Mouse (Mus musculus): Measurements from ENCODE around the gene Hoxc10. TPM values are rescaled to one million over a fixed set of nuclear protein-coding genes. Genes with fewer than 3 reads are reported as not detected.

Hoxc10 gene
- total and polyA plus RNA-seq, 2 experiments from 2014 or later, result not detected

GRCm38 (mm10) chr15:102959663-102960191, 6.9 kb upstream of the Hoxc10 start:
- no peak for DNase-seq (ENCODE audit: low spot score)
- H3K9ac ChIP-seq (replicated peaks; ENCODE audit: low read length, poor library complexity, severe bottlenecking), result no peak overlapping the region
- no peaks in the 10 kb centered on the region for H3K4me1 ChIP-seq (ENCODE audit: insufficient read depth, low read length)
- no peaks in the 10 kb centered on the region for H3K9me3 ChIP-seq (ENCODE audit: low read length)
- H3K36me3 ChIP-seq (ENCODE audit: insufficient read depth, low read length), result no peaks in the 10 kb centered on the region
- no peak for ATAC-seq (ENCODE audit: low FRiP score)
- WGBS, result under 1% methylated on average over 13 of the region's 13 CpGs
- H3K4me3 ChIP-seq (ENCODE audit: low read depth, low read length), result no peak overlapping the region
- H3K4me2 ChIP-seq (ENCODE audit: low read depth, low read length, poor library complexity, severe bottlenecking), result no peak overlapping the region
- peaks cover 93% of the 10 kb centered on the region for H3K27me3 ChIP-seq (ENCODE audit: insufficient read depth, low read length)
- H3K27ac ChIP-seq (ENCODE audit: low read depth, low read length), result no peak overlapping the region
- TF ChIP-seq CTCF (IDR thresholded peaks at IDR 0.05), result no peak

GRCm38 (mm10) chr15:102961728-102962127, 4.9 kb upstream of the Hoxc10 start:
- Histone ChIP-seq H3K27ac (ENCODE audit: low read depth, low read length) (no peak overlapping the region), H3K36me3 (ENCODE audit: insufficient read depth, low read length) (no peaks in the 10 kb centered on the region), H3K4me2 (ENCODE audit: low read depth, low read length, poor library complexity, severe bottlenecking) (no peak overlapping the region), H3K4me1 (ENCODE audit: insufficient read depth, low read length) (no peaks in the 10 kb centered on the region), H3K27me3 (ENCODE audit: insufficient read depth, low read length) (peaks cover 92% of the 10 kb centered on the region), H3K9ac (replicated peaks; ENCODE audit: low read length, poor library complexity, severe bottlenecking) (no peak overlapping the region), H3K9me3 (ENCODE audit: low read length) (no peaks in the 10 kb centered on the region; the same call in 1 of the 2 replicates), H3K4me3 (ENCODE audit: low read depth, low read length) (no peak overlapping the region)
- WGBS, result 4% methylated on average over 6 of the region's 6 CpGs
- TF ChIP-seq CTCF (IDR thresholded peaks at IDR 0.05), result no peak
- DNase-seq (ENCODE audit: low spot score), result no peak
- ATAC-seq (ENCODE audit: low FRiP score), result no peak

GRCm38 (mm10) chr15:102962492-102962891, 4.1 kb upstream of the Hoxc10 start:
- DNase-seq (ENCODE audit: low spot score) (no peak), ATAC-seq (ENCODE audit: low FRiP score) (no peak)
- H3K27me3 ChIP-seq (ENCODE audit: insufficient read depth, low read length), result peaks cover 92% of the 10 kb centered on the region
- H3K4me2 ChIP-seq (ENCODE audit: low read depth, low read length, poor library complexity, severe bottlenecking), result no peak overlapping the region
- 2% methylated on average over 13 of the region's 13 CpGs for WGBS
- TF ChIP-seq CTCF (IDR thresholded peaks at IDR 0.05), result no peak
- no peak overlapping the region for H3K27ac ChIP-seq (ENCODE audit: low read depth, low read length)
- H3K36me3 ChIP-seq (ENCODE audit: insufficient read depth, low read length), result no peaks in the 10 kb centered on the region
- H3K9me3 ChIP-seq (ENCODE audit: low read length), result no peaks in the 10 kb centered on the region; the same call in 1 of the 2 replicates
- H3K9ac ChIP-seq (replicated peaks; ENCODE audit: low read length, poor library complexity, severe bottlenecking), result no peak overlapping the region
- H3K4me1 ChIP-seq (ENCODE audit: insufficient read depth, low read length), result no peaks in the 10 kb centered on the region
- H3K4me3 ChIP-seq (ENCODE audit: low read depth, low read length), result no peak overlapping the region

GRCm38 (mm10) chr15:102963259-102963658, 3.3 kb upstream of the Hoxc10 start:
- no peak for TF ChIP-seq CTCF (IDR thresholded peaks at IDR 0.05)
- ATAC-seq (ENCODE audit: low FRiP score) (no peak), DNase-seq (ENCODE audit: low spot score) (no peak)
- 3% methylated on average over 8 of the region's 8 CpGs for WGBS
- Histone ChIP-seq H3K4me3 (ENCODE audit: low read depth, low read length) (no peak overlapping the region), H3K9ac (replicated peaks; ENCODE audit: low read length, poor library complexity, severe bottlenecking) (no peak overlapping the region), H3K36me3 (ENCODE audit: insufficient read depth, low read length) (no peaks in the 10 kb centered on the region), H3K4me2 (ENCODE audit: low read depth, low read length, poor library complexity, severe bottlenecking) (no peak overlapping the region), H3K27me3 (ENCODE audit: insufficient read depth, low read length) (peaks cover 91% of the 10 kb centered on the region), H3K4me1 (ENCODE audit: insufficient read depth, low read length) (no peaks in the 10 kb centered on the region), H3K27ac (ENCODE audit: low read depth, low read length) (no peak overlapping the region), H3K9me3 (ENCODE audit: low read length) (no peaks in the 10 kb centered on the region; the same call in 1 of the 2 replicates)

- no peak overlapping the region for H3K9ac ChIP-seq (replicated peaks; ENCODE audit: low read length, poor library complexity, severe bottlenecking)
- no peak overlapping the region for H3K4me2 ChIP-seq (ENCODE audit: low read depth, low read length, poor library complexity, severe bottlenecking)
- 2% methylated on average over 28 of the region's 28 CpGs for WGBS
- H3K27me3 ChIP-seq (ENCODE audit: insufficient read depth, low read length), result peaks cover 90% of the 10 kb centered on the region
- ATAC-seq (ENCODE audit: low FRiP score), result no peak
- H3K9me3 ChIP-seq (ENCODE audit: low read length), result no peaks in the 10 kb centered on the region; the same call in 1 of the 2 replicates
- H3K27ac ChIP-seq (ENCODE audit: low read depth, low read length), result no peak overlapping the region
- no peak for TF ChIP-seq CTCF (IDR thresholded peaks at IDR 0.05)
- H3K36me3 ChIP-seq (ENCODE audit: insufficient read depth, low read length), result no peaks in the 10 kb centered on the region
- H3K4me1 ChIP-seq (ENCODE audit: insufficient read depth, low read length), result no peaks in the 10 kb centered on the region
- DNase-seq (ENCODE audit: low spot score), result no peak
- no peak overlapping the region for H3K4me3 ChIP-seq (ENCODE audit: low read depth, low read length)
Measured at GRCm38 (mm10) chr15:102963671-102964640, 2.6 kb upstream of the Hoxc10 start.
